Mouse (Mus musculus) CH12.LX (cell line): Measurements from ENCODE around the gene Rps6ka2. TPM values are rescaled to one million over a fixed set of nuclear protein-coding genes. Genes with fewer than 3 reads are reported as not detected.

Source experiments
- DNase-seq: peaks from one replicate; pipeline ENCODE4 v3.0.0-alpha.2; 2013; ENCODE audit errors: extremely low read depth
- H3K27ac ChIP-seq: 2 replicates; pipeline ENCODE4 v1.5.1; 2012; ENCODE audit warnings: low read depth, mild to moderate bottlenecking, control low read depth, moderate library complexity; ENCODE audit not compliant: insufficient read depth
- H3K27me3 ChIP-seq: replicated peaks from 2 replicates; pipeline ENCODE3; 2012; ENCODE audit warnings: inconsistent platforms
- H3K36me3 ChIP-seq, 2 experiments: replicated peaks in 1 of 2; 2 replicates each; pipeline versions ENCODE3 to v1.6.1; 2012; ENCODE audit warnings: inconsistent platforms in 1 of 2, low read length in 1 of 2, mild to moderate bottlenecking in 1 of 2, mixed read lengths in 1 of 2, moderate library complexity in 1 of 2; ENCODE audit not compliant: control insufficient read depth in 1 of 2, insufficient read depth in 1 of 2
- H3K4me1 ChIP-seq, 2 experiments: 2 replicates each; pipeline ENCODE4 v1.6.1; 2012; ENCODE audit warnings: inconsistent platforms in 1 of 2, moderate library complexity in 1 of 2; ENCODE audit not compliant: insufficient read depth in 2 of 2, control insufficient read depth in 1 of 2
- H3K4me2 ChIP-seq: 2 replicates; pipeline ENCODE4 v1.6.1; 2012; ENCODE audit warnings: low read depth, mild to moderate bottlenecking, control low read depth; ENCODE audit not compliant: poor library complexity, insufficient read depth, severe bottlenecking
- H3K4me3 ChIP-seq, 3 experiments: fragments of 150-350 bp in 1 of 3; sonication (generic) in 1 of 3; replicated peaks in 1 of 3; 2 replicates each; pipeline versions ENCODE3 to v1.5.1; 2011 to 2012; ENCODE audit warnings: low read depth in 2 of 3, low read length in 2 of 3, mild to moderate bottlenecking in 2 of 3, moderate library complexity in 2 of 3, control low read depth in 1 of 3, improper control_type of control experiment in 1 of 3, inconsistent platforms in 1 of 3, mixed read lengths in 1 of 3; ENCODE audit not compliant: poor library complexity in 1 of 3
- H3K79me2 ChIP-seq: replicated peaks from 2 replicates; pipeline ENCODE4 v1.6.1; 2012; ENCODE audit warnings: mild to moderate bottlenecking, moderate library complexity; ENCODE audit not compliant: control insufficient read depth, poor library complexity, insufficient read depth, severe bottlenecking; ENCODE audit errors: extremely low read depth
- H3K9ac ChIP-seq: 2 replicates; pipeline ENCODE4 v1.6.1; 2012; ENCODE audit warnings: low read depth, mild to moderate bottlenecking, control low read depth, moderate library complexity; ENCODE audit not compliant: insufficient read depth
- H3K9me3 ChIP-seq: replicated peaks from 2 replicates; pipeline ENCODE3; 2012; ENCODE audit warnings: low read length, inconsistent platforms, mixed read lengths
- BHLHE40 ChIP-seq: IDR thresholded peaks from 2 replicates; pipeline ENCODE4 v1.6.1; 2011; ENCODE audit warnings: mild to moderate bottlenecking, low read depth, low read length, improper control_type of control experiment
- CHD1 ChIP-seq: IDR thresholded peaks from 2 replicates; pipeline ENCODE4 v1.6.1; 2012; ENCODE audit warnings: low read depth, low read length, improper control_type of control experiment, inconsistent platforms
- CHD2 ChIP-seq: IDR thresholded peaks from 2 replicates; pipeline ENCODE4 v1.6.1; 2011; ENCODE audit warnings: low read length, improper control_type of control experiment
- CTCF ChIP-seq, 2 experiments: IDR thresholded peaks in 1 of 2; conservative IDR thresholded peaks in 1 of 2; 2 replicates each; pipeline ENCODE4 v1.5.1; 2011 to 2012; ENCODE audit warnings: low read depth in 2 of 2, low read length in 2 of 2, improper control_type of control experiment in 1 of 2, inconsistent platforms in 1 of 2, mild to moderate bottlenecking in 1 of 2, moderate library complexity in 1 of 2
- HCFC1 ChIP-seq: IDR thresholded peaks from 2 replicates; pipeline ENCODE4 v1.6.1; 2012; ENCODE audit warnings: low read depth, mild to moderate bottlenecking, inconsistent platforms, low read length, improper control_type of control experiment
- IRF4 ChIP-seq: IDR thresholded peaks from 2 replicates; pipeline ENCODE4 v1.6.1; 2014; ENCODE audit warnings: low read depth, mild to moderate bottlenecking, inconsistent platforms, low read length, improper control_type of control experiment
- KAT2A ChIP-seq: IDR thresholded peaks from 2 replicates; pipeline ENCODE4 v1.6.1; 2012; ENCODE audit warnings: low read length, improper control_type of control experiment, inconsistent platforms; ENCODE audit not compliant: insufficient replicate concordance
- MAX ChIP-seq: IDR thresholded peaks from 2 replicates; pipeline ENCODE4 v1.6.1; 2011; ENCODE audit warnings: low read length, improper control_type of control experiment
- MAZ ChIP-seq: IDR thresholded peaks from 2 replicates; pipeline ENCODE4 v1.6.1; 2012; ENCODE audit warnings: low read depth, mild to moderate bottlenecking, inconsistent platforms, low read length, improper control_type of control experiment, moderate library complexity
- MEF2A ChIP-seq: IDR thresholded peaks from 2 replicates; pipeline ENCODE4 v1.6.1; 2014; ENCODE audit warnings: low read depth, mild to moderate bottlenecking, inconsistent platforms, low read length, improper control_type of control experiment, borderline replicate concordance
- MXI1 ChIP-seq: IDR thresholded peaks from 2 replicates; pipeline ENCODE4 v1.6.1; 2011; ENCODE audit warnings: mild to moderate bottlenecking, low read depth, low read length, improper control_type of control experiment
- MYC ChIP-seq: IDR thresholded peaks from 2 replicates; pipeline ENCODE4 v1.6.1; 2011; ENCODE audit warnings: low read depth, mild to moderate bottlenecking, improper control_type of control experiment, low read length
- NRF1 ChIP-seq: IDR thresholded peaks from 2 replicates; pipeline ENCODE4 v1.6.1; 2014; ENCODE audit warnings: low read depth, mild to moderate bottlenecking, inconsistent platforms, low read length, improper control_type of control experiment, moderate library complexity
- PAX5 ChIP-seq: IDR thresholded peaks from 2 replicates; pipeline ENCODE4 v1.6.1; 2012; ENCODE audit warnings: low read length, inconsistent platforms, mixed read lengths
- POLR2A ChIP-seq: IDR thresholded peaks from 2 replicates; pipeline ENCODE4 v1.6.1; 2011; ENCODE audit warnings: low read depth, mild to moderate bottlenecking, improper control_type of control experiment, low read length
- POLR2AphosphoS2 ChIP-seq: IDR thresholded peaks from 2 replicates; pipeline ENCODE4 v1.6.1; 2011; ENCODE audit warnings: low read depth, low read length, improper control_type of control experiment
- RCOR1 ChIP-seq: conservative IDR thresholded peaks from 2 replicates; pipeline ENCODE4 v1.6.1; 2012; ENCODE audit warnings: low read depth, mild to moderate bottlenecking, inconsistent platforms, low read length, improper control_type of control experiment
- SIN3A ChIP-seq: IDR thresholded peaks from 2 replicates; pipeline ENCODE4 v1.6.1; 2012; ENCODE audit warnings: low read length, improper control_type of control experiment, inconsistent platforms
- SMC3 ChIP-seq: IDR thresholded peaks from 2 replicates; pipeline ENCODE4 v1.6.1; 2011; ENCODE audit warnings: low read depth, low read length, improper control_type of control experiment
- TBP ChIP-seq: conservative IDR thresholded peaks from 2 replicates; pipeline ENCODE4 v1.6.1; 2011; ENCODE audit warnings: low read depth, low read length, improper control_type of control experiment
- TCF12 ChIP-seq: IDR thresholded peaks from 2 replicates; pipeline ENCODE4 v1.6.1; 2014; ENCODE audit warnings: low read depth, mild to moderate bottlenecking, inconsistent platforms, low read length, improper control_type of control experiment
- USF1 ChIP-seq: IDR thresholded peaks from 2 replicates; pipeline ENCODE4 v1.6.1; 2014; ENCODE audit warnings: low read depth, mild to moderate bottlenecking, inconsistent platforms, low read length, improper control_type of control experiment
- USF2 ChIP-seq: conservative IDR thresholded peaks from 2 replicates; pipeline ENCODE4 v1.6.1; 2011; ENCODE audit warnings: low read depth, low read length, improper control_type of control experiment
- ZC3H11A ChIP-seq: IDR thresholded peaks from 2 replicates; pipeline ENCODE4 v1.6.1; 2012; ENCODE audit warnings: low read depth, mild to moderate bottlenecking, inconsistent platforms, low read length, improper control_type of control experiment
- ZKSCAN1 ChIP-seq: IDR thresholded peaks from 2 replicates; pipeline ENCODE4 v1.6.1; 2012; ENCODE audit warnings: low read depth, inconsistent platforms, low read length, improper control_type of control experiment, borderline replicate concordance
- ZNF384 ChIP-seq: IDR thresholded peaks from 2 replicates; pipeline ENCODE4 v1.6.1; 2012; ENCODE audit warnings: low read depth, low read length, improper control_type of control experiment, inconsistent platforms
- dilution Hi-C: fragments of 300-500 bp; cut with MboI; formaldehyde crosslinking; loops from 2 replicates; pipeline ENCODE4 v1.14.3; 2020; ENCODE audit warnings: low sequenced_read_pairs; ENCODE audit not compliant: extremely low pct_unique_long_range_greater_than_20kb, extremely low pct_ligation_motif_present
- in situ Hi-C: fragments of 300-500 bp; cut with MboI; formaldehyde crosslinking; loops from 3 replicates; pipeline ENCODE4 v1.14.3; 2019; ENCODE audit warnings: low sequenced_read_pairs, low pct_ligation_motif_present, low pct_unique_long_range_greater_than_20kb, mixed read lengths
- polyA plus RNA-seq: library from polyadenylated mRNA; unstranded; fragments of >175 nt; gene quantifications from 2 replicates; pipeline ENCODE4 v1.2.1, GENCODE M21; 2012; ENCODE audit warnings: low read depth; ENCODE audit not compliant: insufficient read length
- total RNA-seq, 2 experiments: library from RNA; depleted of rRNA; stranded (reverse); fragments of 300-350 nt in 1 of 2; fragments of >200 nt in 1 of 2; gene quantifications; 2 replicates each; pipeline ENCODE4 v1.2.3; 2012 to 2014

Rps6ka2 gene
- total and polyA plus RNA-seq, 3 experiments, result 0.64 to 1.4 (median 0.91) TPM

- in situ Hi-C loops (no loop called here), dilution Hi-C loops (no loop called here)
- Histone ChIP-seq H3K9me3 (no peaks in the 10 kb centered on the region), H3K27ac (no peak overlapping the region), H3K9ac (peak overlapping the region; percentile 29; the same call in 1 of the 2 replicates), H3K79me2 (no peaks in the 10 kb centered on the region), H3K4me1 (peaks cover 6 to 21% of the 10 kb centered on the region in 2 experiments), H3K27me3 (peaks cover 19% of the 10 kb centered on the region), H3K4me3 (peak overlapping the region; percentile 18 to 49 (median 46)), H3K4me2 (peak overlapping the region; percentile 81), H3K36me3 (no peaks in the 10 kb centered on the region)
- peak; percentile 55 for DNase-seq
- TF ChIP-seq PAX5 (no peak), TBP (no peak), CTCF (conservative IDR thresholded peaks at IDR 0.05 in 1 of 2, IDR thresholded peaks at IDR 0.05 in 1 of 2; ENCODE audit: low read depth in 2 of 2, low read length in 2 of 2) (no peak), SMC3 (no peak), USF1 (peak; percentile 37), KAT2A (no peak), CHD1 (no peak), CHD2 (no peak), MYC (peak; percentile 46; the same call in 1 of the 2 replicates), HCFC1 (0 out of 2 replicates have a peak, but pooled peaks have one; percentile 7), ZC3H11A (no peak), TCF12 (no peak), NRF1 (no peak), SIN3A (peak; percentile 63), MAX (peak; percentile 66; the same call in 1 of the 2 replicates), USF2 (no peak; the same call in 1 of the 2 replicates), RCOR1 (no peak), POLR2A (no peak), IRF4 (no peak), ZNF384 (no peak), MXI1 (peak; percentile 84), MAZ (no peak), POLR2AphosphoS2 (no peak), BHLHE40 (peak; percentile 41; the same call in 1 of the 2 replicates), ZKSCAN1 (no peak), MEF2A (no peak)
These were observed 821 bp upstream of the Rps6ka2 start for GRCm38 (mm10) chr17:7168961-7169626.
